Mouse (Mus musculus): ENCODE results near the gene Abcb10. TPM values are rescaled to one million over a fixed set of nuclear protein-coding genes. Genes with fewer than 3 reads are reported as not detected.

The Abcb10 gene
- total RNA-seq, 4 experiments from 2014 or later, result 41.0 to 50.0 (median 45.6) TPM

DNA sequence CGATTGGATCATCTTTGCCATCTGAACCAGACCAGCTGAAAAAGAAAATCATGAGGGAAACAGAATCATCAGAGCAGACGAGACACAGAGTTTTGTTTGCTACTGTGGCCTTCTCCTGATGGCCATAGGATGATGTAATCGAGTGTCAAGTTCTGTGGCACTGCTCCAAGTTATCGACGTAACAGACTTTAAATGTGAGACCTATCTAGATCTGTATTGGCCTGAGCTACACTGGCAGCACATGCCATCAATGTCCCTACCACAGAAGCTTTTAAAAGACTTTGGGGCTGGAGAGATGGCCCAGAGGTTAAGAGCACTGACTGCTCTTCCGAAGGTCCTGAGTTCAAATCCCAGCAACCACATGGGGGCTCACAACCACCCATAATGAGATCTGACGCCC is 80.3 kb downstream of the Abcb10 start:
- DNase-seq (ENCODE audit: low spot score), result no peak

Small RNA genes within 50 kb of the gene (microRNA-seq; reads per million reads assigned to microRNA genes)
- not detected for gene Mir1967

Other genes starting within 250 kb of the Abcb10 start
- gene Rab4a, start 177.1 kb downstream of the Abcb10 start, total RNA-seq (2022), result 10 to 100 TPM in 3 of 4 experiments, 1 to 10 TPM in 1; 9.4 to 14.1 (median 11.6) TPM
- gene Ccsap, start 122.9 kb downstream of the Abcb10 start, total RNA-seq (2022), result 1 to 10 TPM in 1 of 4 experiments, under 1 TPM in 3; 0.44 to 1.4 (median 0.87) TPM
- gene Acta1, start 88.4 kb downstream of the Abcb10 start, total RNA-seq (2022), result 100 to 1,000 TPM; 223 to 647 (median 436) TPM
- gene Nup133, start 33.9 kb downstream of the Abcb10 start, total RNA-seq (2022), result 10 to 100 TPM in 2 of 4 experiments, 1 to 10 TPM in 2; 8.4 to 11.9 (median 10.2) TPM
- gene Taf5l, start 38.3 kb upstream of the Abcb10 start, total RNA-seq (2022), result 10 to 100 TPM; 14.1 to 15.2 (median 14.5) TPM
- 1 to 10 TPM; 4.9 to 7.2 (median 6.5) TPM for gene Urb2, start 38.4 kb upstream of the Abcb10 start, total RNA-seq (2022)
- 10 to 100 TPM; 32.0 to 40.3 (median 33.8) TPM for gene Galnt2, start 248.3 kb upstream of the Abcb10 start, total RNA-seq (2022)

All from heart, adult 8-10 months (tissue).